Mouse (Mus musculus) ES-E14 (cell line): ENCODE measurements at regions not wholly inside any gene's neighbourhood (a gene's known extent, or its start where the extent isn't known, plus 50 kb on each side); places are given as distances from the start of the nearest gene placed in this dataset.

Source experiments
- DNase-seq: peaks from one replicate; pipeline ENCODE4 v3.0.0-alpha.2; 2013; ENCODE audit warnings: low read depth, low spot score
- H3K27ac ChIP-seq: 2 replicates; pipeline ENCODE4 v1.5.1; 2012; ENCODE audit warnings: low read depth, mild to moderate bottlenecking, low read length, moderate library complexity, mixed read lengths; ENCODE audit not compliant: poor library complexity, insufficient read depth, severe bottlenecking
- H3K36me3 ChIP-seq: 2 replicates; pipeline ENCODE4 v1.6.1; 2012; ENCODE audit warnings: mild to moderate bottlenecking, low read length, moderate library complexity, mixed read lengths; ENCODE audit not compliant: control insufficient read depth, poor library complexity, insufficient read depth, severe bottlenecking
- H3K4me1 ChIP-seq, 2 experiments: fragments of 150-350 bp in 1 of 2; sonication (generic) in 1 of 2; 2 replicates each; pipeline ENCODE4 v1.6.1; 2012; ENCODE audit warnings: low read length in 2 of 2, mild to moderate bottlenecking in 1 of 2, mixed read lengths in 1 of 2; ENCODE audit not compliant: control insufficient read depth in 2 of 2, insufficient read depth in 2 of 2, poor library complexity in 1 of 2
- H3K4me3 ChIP-seq, 2 experiments: fragments of 150-350 bp in 1 of 2; sonication (generic) in 1 of 2; 2 replicates each; pipeline ENCODE4 v1.5.1; 2012; ENCODE audit warnings: low read length in 2 of 2, low read depth in 1 of 2, mild to moderate bottlenecking in 1 of 2, mixed read lengths in 1 of 2; ENCODE audit not compliant: insufficient read depth in 1 of 2, poor library complexity in 1 of 2, severe bottlenecking in 1 of 2
- H3K9ac ChIP-seq: 2 replicates; pipeline ENCODE4 v1.6.1; 2012; ENCODE audit warnings: low read depth, mild to moderate bottlenecking, low read length, mixed read lengths; ENCODE audit not compliant: poor library complexity, insufficient read depth, severe bottlenecking
- H3K9me3 ChIP-seq: fragments of 150-350 bp; sonication (generic); 2 replicates; pipeline ENCODE4 v1.6.1; 2012; ENCODE audit warnings: low read depth, mild to moderate bottlenecking, low read length; ENCODE audit not compliant: control insufficient read depth, insufficient read depth
- CHD2 ChIP-seq: IDR thresholded peaks from 2 replicates; pipeline ENCODE4 v1.6.1; 2014; ENCODE audit warnings: mild to moderate bottlenecking, low read depth, low read length, inconsistent platforms
- HCFC1 ChIP-seq: IDR thresholded peaks from 2 replicates; pipeline ENCODE4 v1.6.1; 2012; ENCODE audit warnings: low read length, inconsistent platforms, borderline replicate concordance; ENCODE audit not compliant: insufficient read depth
- MAFK ChIP-seq: IDR thresholded peaks from 2 replicates; pipeline ENCODE4 v1.6.1; 2014; ENCODE audit warnings: mild to moderate bottlenecking, low read depth, low read length, inconsistent platforms; ENCODE audit not compliant: insufficient read depth
- ZC3H11A ChIP-seq: IDR thresholded peaks from 2 replicates; pipeline ENCODE4 v1.6.1; 2012; ENCODE audit warnings: low read depth, mild to moderate bottlenecking, inconsistent platforms, low read length, borderline replicate concordance
- ZNF384 ChIP-seq: IDR thresholded peaks from 2 replicates; pipeline ENCODE4 v1.6.1; 2012; ENCODE audit warnings: low read depth, low read length, inconsistent platforms
- in situ Hi-C, 2 experiments: fragments of 600-800 bp; cut with MboI; formaldehyde crosslinking; loops; one replicate each; pipeline ENCODE4 v1.15.1; 2025; ENCODE audit warnings: low sequenced_read_pairs in 2 of 2, inconsistent platforms in 1 of 2; ENCODE audit not compliant: unreplicated experiment in 2 of 2

DNA sequence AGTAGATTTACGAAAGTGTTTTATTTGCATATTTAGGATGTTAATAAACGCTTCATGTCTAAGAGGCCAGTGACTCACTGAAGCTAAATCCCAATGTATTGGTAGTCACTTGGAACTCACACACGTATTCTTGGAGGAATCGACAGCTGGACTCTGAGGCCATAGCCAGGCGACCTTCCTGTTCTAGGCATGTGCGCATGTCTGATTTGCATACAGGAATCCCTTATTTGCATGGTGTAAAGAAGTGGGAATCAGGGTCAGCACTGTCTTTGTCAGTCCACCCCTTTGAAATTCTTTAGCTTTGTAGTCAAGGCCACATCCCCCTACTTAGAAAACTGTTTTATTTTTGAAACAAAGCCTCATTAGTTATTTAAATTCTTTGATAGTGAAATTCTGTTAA is 308.4 kb downstream of the Fat4 start:
- Histone ChIP-seq H3K27ac (no peak overlapping the region), H3K4me3 (no peak overlapping the region), H3K9ac (no peak overlapping the region), H3K4me1 (no peaks in the 10 kb centered on the region), H3K9me3 (no peaks in the 10 kb centered on the region), H3K36me3 (no peaks in the 10 kb centered on the region)
- DNase-seq: no peak
- in situ Hi-C loops: no loop called here
- TF ChIP-seq ZNF384 (no peak), MAFK (no peak), ZC3H11A (no peak), HCFC1 (no peak), CHD2 (no peak)

DNA sequence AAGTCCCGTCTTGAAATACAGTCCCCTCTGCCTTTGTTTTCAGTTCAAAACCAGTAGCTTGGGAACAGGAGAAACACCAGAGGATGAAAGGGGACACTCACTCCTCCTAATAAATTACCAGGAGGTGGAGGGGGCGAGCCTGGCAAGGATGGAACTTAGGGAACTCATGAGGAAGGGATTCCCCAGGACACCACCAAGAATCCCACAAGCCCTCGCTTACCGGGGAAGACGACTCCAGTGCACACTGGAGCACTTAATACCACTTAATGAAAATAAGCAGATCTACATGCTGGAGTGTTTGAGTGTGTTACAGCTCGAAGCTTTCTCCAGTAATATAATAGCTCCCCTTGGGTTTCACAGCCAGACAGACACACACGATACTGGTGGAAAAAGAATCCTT is 315.9 kb downstream of the Fat4 start:
- no peak for TF ChIP-seq HCFC1
- TF ChIP-seq ZNF384: no peak
- TF ChIP-seq ZC3H11A: no peak
- TF ChIP-seq CHD2: no peak
- TF ChIP-seq MAFK: no peak

DNA sequence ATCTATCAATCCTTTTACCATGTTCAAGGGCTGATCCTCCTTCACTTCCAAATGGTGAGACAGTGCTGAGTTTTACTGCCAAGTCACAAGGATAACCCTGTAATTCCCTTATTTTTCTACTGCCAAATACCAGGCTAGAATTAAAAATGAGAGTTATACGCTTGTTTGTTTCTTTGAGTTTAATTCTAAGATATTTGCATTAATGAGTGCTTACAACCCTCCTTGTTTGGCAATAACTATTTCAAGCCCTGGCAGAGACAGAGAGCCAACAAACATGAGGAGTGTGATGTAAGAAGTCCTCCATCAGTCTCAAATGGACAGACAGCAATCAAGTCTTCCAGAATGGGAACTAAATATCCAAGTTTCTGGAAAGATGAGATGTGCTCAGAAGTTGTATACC is 321.9 kb downstream of the Fat4 start:
- TF ChIP-seq HCFC1 (no peak), ZNF384 (no peak), ZC3H11A (no peak), CHD2 (no peak), MAFK (no peak)
- Histone ChIP-seq H3K27ac (no peak overlapping the region), H3K4me1 (no peaks in the 10 kb centered on the region), H3K9me3 (no peaks in the 10 kb centered on the region), H3K9ac (no peak overlapping the region), H3K4me3 (no peak overlapping the region), H3K36me3 (no peaks in the 10 kb centered on the region)
- in situ Hi-C loops: no loop called here
- DNase-seq: no peak

More for the DNA sequence above, 315.9 kb downstream of the Fat4 start:
- H3K9ac ChIP-seq: no peak overlapping the region
- H3K27ac ChIP-seq: no peak overlapping the region
- H3K4me3 ChIP-seq: no peak overlapping the region
- H3K4me1 ChIP-seq: no peaks in the 10 kb centered on the region
- no peak for DNase-seq
- H3K9me3 ChIP-seq: no peaks in the 10 kb centered on the region
- in situ Hi-C loops: no loop called here
- no peaks in the 10 kb centered on the region for H3K36me3 ChIP-seq

DNA sequence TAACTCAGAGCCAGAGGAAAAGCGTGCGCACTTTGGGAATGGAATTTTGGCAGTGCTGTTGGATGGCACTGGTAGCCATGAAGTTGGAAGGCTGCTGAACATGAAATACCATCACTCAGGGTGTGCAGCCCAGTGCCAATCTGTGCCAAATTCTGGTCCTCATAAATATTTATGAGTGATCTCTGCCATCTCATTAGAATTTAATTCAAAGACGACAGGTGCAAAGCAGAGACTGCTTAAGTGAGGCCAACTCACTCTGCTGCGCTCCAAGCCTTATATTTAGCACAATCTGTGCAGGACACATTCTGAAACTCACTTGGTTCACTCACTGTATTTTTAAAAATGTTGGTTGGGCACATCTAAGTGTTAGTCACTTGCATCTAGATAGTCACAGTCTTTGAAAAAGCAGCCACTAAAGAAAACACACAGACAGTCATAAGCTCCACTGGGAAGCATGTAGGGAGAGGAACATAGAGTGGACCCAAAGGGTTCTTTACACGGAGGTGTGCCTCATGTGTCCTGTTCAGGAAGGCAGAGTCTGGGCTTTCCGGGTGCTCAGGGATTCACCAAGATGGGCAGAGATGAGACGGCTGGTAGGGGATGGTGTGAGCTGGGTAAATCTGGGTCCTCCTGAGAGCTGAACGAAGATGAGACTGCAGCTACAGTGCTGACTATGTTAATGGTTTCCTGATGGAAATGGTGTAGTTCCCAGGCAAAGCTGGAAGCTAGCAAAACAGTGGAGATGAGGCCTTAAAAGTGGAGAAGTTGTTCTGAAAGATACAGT is 322.8 kb downstream of the Fat4 start:
- in situ Hi-C loops: no loop called here
- Histone ChIP-seq H3K9ac (no peak overlapping the region), H3K27ac (no peak overlapping the region), H3K4me1 (no peaks in the 10 kb centered on the region), H3K36me3 (no peaks in the 10 kb centered on the region), H3K9me3 (no peaks in the 10 kb centered on the region), H3K4me3 (no peak overlapping the region)
- DNase-seq: no peak
- no peak for TF ChIP-seq CHD2

DNA sequence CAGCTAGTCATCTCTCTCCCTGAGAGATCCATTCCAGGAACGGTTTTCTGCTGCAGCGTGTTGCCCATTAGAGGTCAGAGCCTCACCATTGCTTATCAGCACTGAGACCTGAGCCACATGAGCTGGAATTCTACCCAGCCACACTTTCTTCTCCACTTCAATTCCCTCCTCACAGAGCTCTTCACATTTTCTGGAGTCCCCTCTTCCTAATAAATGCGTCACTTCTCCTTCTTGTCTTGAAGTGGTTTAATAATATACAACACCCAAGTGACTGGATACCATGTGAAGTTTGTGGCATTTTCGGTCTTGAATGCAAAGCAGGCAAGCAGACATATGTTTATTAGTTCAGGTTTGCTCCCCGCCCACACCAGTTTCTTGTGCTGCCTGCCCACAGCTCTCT is 324.9 kb downstream of the Fat4 start:
- H3K9me3 ChIP-seq: no peaks in the 10 kb centered on the region
- H3K36me3 ChIP-seq: no peaks in the 10 kb centered on the region
- in situ Hi-C loops: no loop called here
- H3K4me3 ChIP-seq: no peak overlapping the region
- no peak overlapping the region for H3K27ac ChIP-seq
- DNase-seq: no peak
- H3K4me1 ChIP-seq: no peaks in the 10 kb centered on the region
- TF ChIP-seq MAFK (no peak), HCFC1 (no peak), CHD2 (no peak), ZNF384 (no peak), ZC3H11A (no peak)
- no peak overlapping the region for H3K9ac ChIP-seq
